Mouse (Mus musculus) midbrain, postnatal 0 days (tissue): ENCODE results near the gene Mxd1. TPM values are rescaled to one million over a fixed set of nuclear protein-coding genes. Genes with fewer than 3 reads are reported as not detected.
A peak's percentile ranks its signal among the peaks of the same experiment; 100 is the strongest.

Source experiments
- ATAC-seq: fragments of 200-750 bp; cut with Nextera tagmentation; 2 replicates; pipeline ENCODE4 v1.8.0; 2017; ENCODE audit warnings: moderate number of reproducible peaks, mild to moderate bottlenecking, moderate TSS enrichment, moderate library complexity; ENCODE audit not compliant: low FRiP score
- DNase-seq: peaks from one replicate; pipeline ENCODE4 v3.0.0-alpha.2; 2015; ENCODE audit warnings: low spot score
- H3K27ac ChIP-seq: fragments of 300-500 bp; sonication (generic); 2 replicates; pipeline ENCODE4 v1.5.1; 2014; ENCODE audit warnings: low read depth, mild to moderate bottlenecking, low read length, mixed read lengths
- H3K27me3 ChIP-seq: fragments of 300-500 bp; sonication (generic); 2 replicates; pipeline ENCODE4 v1.6.1; 2014; ENCODE audit warnings: low read length, control low read depth, mixed read lengths; ENCODE audit not compliant: insufficient read depth
- H3K36me3 ChIP-seq: fragments of 300-500 bp; sonication (generic); 2 replicates; pipeline ENCODE4 v1.6.1; 2014; ENCODE audit warnings: low read length, control low read depth, mixed read lengths; ENCODE audit not compliant: insufficient read depth
- H3K4me1 ChIP-seq: fragments of 300-500 bp; sonication (generic); 2 replicates; pipeline ENCODE4 v1.6.1; 2014; ENCODE audit warnings: mild to moderate bottlenecking, control low read depth, antibody characterized with exemption, low read length, mixed read lengths; ENCODE audit not compliant: insufficient read depth
- H3K4me2 ChIP-seq: fragments of 300-500 bp; sonication (generic); 2 replicates; pipeline ENCODE4 v1.6.1; 2014; ENCODE audit warnings: low read depth, mild to moderate bottlenecking, low read length, mixed read lengths; ENCODE audit not compliant: poor library complexity, severe bottlenecking
- H3K4me3 ChIP-seq: fragments of 300-500 bp; sonication (generic); 2 replicates; pipeline ENCODE4 v1.5.1; 2014; ENCODE audit warnings: low read depth, mild to moderate bottlenecking, low read length, moderate library complexity
- H3K9ac ChIP-seq: fragments of 300-500 bp; sonication (generic); replicated peaks from 2 replicates; pipeline ENCODE4 v1.6.1; 2014; ENCODE audit warnings: mild to moderate bottlenecking, low read length, moderate library complexity, mixed read lengths; ENCODE audit not compliant: poor library complexity, severe bottlenecking
- H3K9me3 ChIP-seq: fragments of 300-500 bp; sonication (generic); 2 replicates; pipeline ENCODE4 v1.6.1; 2016; ENCODE audit warnings: low read length, control low read depth
- CTCF ChIP-seq: IDR thresholded peaks from 2 replicates; pipeline ENCODE4 v1.5.1; 2016; ENCODE audit warnings: antibody characterized with exemption, mild to moderate bottlenecking
- WGBS: fragments of 180-500 bp; shearing (Covaris S2); extraction: QIAGEN DNeasy Blood & Tissue Kit; methylation state at CpG from one replicate; pipeline ENCODE4 v1.1.7; 2014; 5-methylcytosine and 5-hydroxymethylcytosine counted together
- polyA plus RNA-seq: library from polyadenylated mRNA; unstranded; fragments of >200 nt; fragmentation: Nextera tagmentation; extraction: Ambion mirVana; gene quantifications from 2 replicates; pipeline ENCODE4 v1.2.1, GENCODE M21; 2015
- total RNA-seq: library from RNA; depleted of rRNA; stranded (reverse); fragments of >200 nt; gene quantifications from 2 replicates; pipeline ENCODE4 v1.2.3, GENCODE M21; 2014; rRNA removed

Gene Mxd1
- total and polyA plus RNA-seq, 2 experiments from 2014 or later = 12.7 to 13.1 TPM

GRCm38 (mm10) chr6:86599951-86600414 is 69.0 kb downstream of the Mxd1 start:
- Histone ChIP-seq H3K4me1 (no peaks in the 10 kb centered on the region), H3K4me3 (no peak overlapping the region), H3K9me3 (no peaks in the 10 kb centered on the region), H3K27me3 (no peaks in the 10 kb centered on the region), H3K4me2 (no peak overlapping the region), H3K36me3 (no peaks in the 10 kb centered on the region), H3K9ac (no peak overlapping the region), H3K27ac (no peak overlapping the region)
- ATAC-seq (no peak), DNase-seq (peak; percentile 40)
- TF ChIP-seq CTCF = no peak
- 44% methylated on average over 6 of the region's 6 CpGs for WGBS

- H3K9me3 ChIP-seq = no peaks in the 10 kb centered on the region
- TF ChIP-seq CTCF = peak; percentile 93
- no peak overlapping the region for H3K4me2 ChIP-seq
- no peaks in the 10 kb centered on the region for H3K4me1 ChIP-seq
- DNase-seq (peak; percentile 76), ATAC-seq (no peak)
- H3K27ac ChIP-seq = no peak overlapping the region
- H3K4me3 ChIP-seq = no peak overlapping the region
- no peaks in the 10 kb centered on the region for H3K27me3 ChIP-seq
- H3K9ac ChIP-seq = no peak overlapping the region
- no peaks in the 10 kb centered on the region for H3K36me3 ChIP-seq
- WGBS = 25% methylated on average over 4 of the region's 4 CpGs
Measured at GRCm38 (mm10) chr6:86599197-86599596, 69.8 kb downstream of the Mxd1 start.

GRCm38 (mm10) chr6:86598742-86599193 is 70.2 kb downstream of the Mxd1 start:
- no peak overlapping the region for H3K4me2 ChIP-seq
- H3K9me3 ChIP-seq = no peaks in the 10 kb centered on the region
- H3K4me1 ChIP-seq = no peaks in the 10 kb centered on the region
- no peaks in the 10 kb centered on the region for H3K36me3 ChIP-seq
- H3K4me3 ChIP-seq = no peak overlapping the region
- H3K27me3 ChIP-seq = no peaks in the 10 kb centered on the region
- H3K27ac ChIP-seq = no peak overlapping the region
- DNase-seq (no peak), ATAC-seq (0 out of 2 replicates have a peak, but pooled peaks have one; percentile 41)
- no peak for TF ChIP-seq CTCF
- WGBS = 80% methylated on average over 5 of the region's 5 CpGs
- no peak overlapping the region for H3K9ac ChIP-seq

Other genes starting within 250 kb of the Mxd1 start
- gene Gm44790, start 242.5 kb downstream of the Mxd1 start, total RNA-seq = 1.4 and 6.0 TPM in 2 replicates
- gene Gm44790, start 242.5 kb downstream of the Mxd1 start, polyA plus RNA-seq = 1.4 and 1.8 TPM in 2 replicates
- 13.9 and 20.1 TPM in 2 replicates for gene C87436, start 230.8 kb downstream of the Mxd1 start, total RNA-seq
- gene C87436, start 230.8 kb downstream of the Mxd1 start, polyA plus RNA-seq = 16.3 and 19.9 TPM in 2 replicates
- 51.7 and 72.8 TPM in 2 replicates for gene Pcbp1, start 142.8 kb downstream of the Mxd1 start, total RNA-seq
- 264 and 292 TPM in 2 replicates for gene Pcbp1, start 142.8 kb downstream of the Mxd1 start, polyA plus RNA-seq
- gene Asprv1, start 41.0 kb downstream of the Mxd1 start, total RNA-seq = 2.0 and 4.2 TPM in 2 replicates
- 1.1 and 1.2 TPM in 2 replicates for gene Asprv1, start 41.0 kb downstream of the Mxd1 start, polyA plus RNA-seq
- 33.4 and 43.1 TPM in 2 replicates for gene Snrnp27, start 15.4 kb upstream of the Mxd1 start, total RNA-seq
- gene Snrnp27, start 15.4 kb upstream of the Mxd1 start, polyA plus RNA-seq = 112 and 113 TPM in 2 replicates
- 18.0 and 26.7 TPM in 2 replicates for gene Gmcl1, start 64.2 kb upstream of the Mxd1 start, total RNA-seq
- gene Gmcl1, start 64.2 kb upstream of the Mxd1 start, polyA plus RNA-seq = 18.7 and 22.4 TPM in 2 replicates
- gene Anxa4, start 124.4 kb upstream of the Mxd1 start, total RNA-seq = 3.6 and 3.9 TPM in 2 replicates
- gene Anxa4, start 124.4 kb upstream of the Mxd1 start, polyA plus RNA-seq = 5.0 and 5.7 TPM in 2 replicates
- gene Aak1, start 180.4 kb upstream of the Mxd1 start, total RNA-seq = 74.4 and 79.2 TPM in 2 replicates
- 29.1 and 41.8 TPM in 2 replicates for gene Aak1, start 180.4 kb upstream of the Mxd1 start, polyA plus RNA-seq